Mouse (Mus musculus) embryonic fibroblast, embryonic 13.5 days (primary cell): Measurements from ENCODE around the gene Natd1.
"Not testable (repeated sequence)": the region's sequence is repeated elsewhere in the genome, so short reads cannot be mapped to it uniquely, and the experiment has no call there.

Experiments used
- CTCF ChIP-seq: IDR thresholded peaks from 2 replicates; pipeline ENCODE4 v1.5.1; 2011; ENCODE audit warnings: mild to moderate bottlenecking, control low read depth, low read length, moderate library complexity, borderline replicate concordance; ENCODE audit not compliant: insufficient read depth
- POLR2A ChIP-seq: IDR thresholded peaks from 2 replicates; pipeline ENCODE4 v1.6.1; 2011; ENCODE audit warnings: low read depth, mild to moderate bottlenecking, control low read depth, low read length, moderate library complexity

- not testable (repeated sequence) for TF ChIP-seq CTCF, POLR2A
These were observed 45.1 kb downstream of the Natd1 start for GRCm38 (mm10) chr11:60869471-60869870.
